Mouse (Mus musculus) embryonic facial prominence, embryonic 10.5 days (tissue): ENCODE data around the gene Unc119b. TPM values are rescaled to one million over a fixed set of nuclear protein-coding genes. Genes with fewer than 3 reads are reported as not detected.

Source experiments
- DNase-seq: peaks from one replicate; pipeline ENCODE4 v3.0.0-alpha.2; 2017; ENCODE audit warnings: low spot score
- H3K27ac ChIP-seq: fragments of 300-500 bp; sonication (generic); replicated peaks from 2 replicates; pipeline ENCODE4 v1.5.1; 2016; ENCODE audit warnings: mild to moderate bottlenecking
- H3K27me3 ChIP-seq: fragments of 300-500 bp; sonication (generic); replicated peaks from 2 replicates; pipeline ENCODE4 v1.6.1; 2016; ENCODE audit warnings: low read depth, mild to moderate bottlenecking; ENCODE audit not compliant: poor library complexity, severe bottlenecking
- H3K36me3 ChIP-seq: fragments of 300-500 bp; sonication (generic); replicated peaks from 2 replicates; pipeline ENCODE4 v1.6.1; 2016; ENCODE audit warnings: mild to moderate bottlenecking, moderate library complexity
- H3K4me1 ChIP-seq: fragments of 300-500 bp; sonication (generic); 2 replicates; pipeline ENCODE4 v1.6.1; 2016
- H3K4me3 ChIP-seq: fragments of 300-500 bp; sonication (generic); 2 replicates; pipeline ENCODE4 v1.5.1; 2016; ENCODE audit warnings: mild to moderate bottlenecking, moderate library complexity
- H3K9me3 ChIP-seq: fragments of 300-500 bp; sonication (generic); 2 replicates; pipeline ENCODE4 v1.6.1; 2016; ENCODE audit warnings: mild to moderate bottlenecking
- WGBS: fragments of 180-500 bp; shearing (Covaris S2); methylation state at CpG from one replicate; pipeline ENCODE4 v1.1.7; 2016; 5-methylcytosine and 5-hydroxymethylcytosine counted together
- polyA plus RNA-seq: library from polyadenylated mRNA; unstranded; fragments of >200 nt; fragmentation: Nextera tagmentation; extraction: Ambion mirVana; gene quantifications from 2 replicates; pipeline ENCODE4 v1.2.1, GENCODE M21; 2016

Gene Unc119b
- 63.5 and 68.7 TPM in 2 replicates for polyA plus RNA-seq

DNA sequence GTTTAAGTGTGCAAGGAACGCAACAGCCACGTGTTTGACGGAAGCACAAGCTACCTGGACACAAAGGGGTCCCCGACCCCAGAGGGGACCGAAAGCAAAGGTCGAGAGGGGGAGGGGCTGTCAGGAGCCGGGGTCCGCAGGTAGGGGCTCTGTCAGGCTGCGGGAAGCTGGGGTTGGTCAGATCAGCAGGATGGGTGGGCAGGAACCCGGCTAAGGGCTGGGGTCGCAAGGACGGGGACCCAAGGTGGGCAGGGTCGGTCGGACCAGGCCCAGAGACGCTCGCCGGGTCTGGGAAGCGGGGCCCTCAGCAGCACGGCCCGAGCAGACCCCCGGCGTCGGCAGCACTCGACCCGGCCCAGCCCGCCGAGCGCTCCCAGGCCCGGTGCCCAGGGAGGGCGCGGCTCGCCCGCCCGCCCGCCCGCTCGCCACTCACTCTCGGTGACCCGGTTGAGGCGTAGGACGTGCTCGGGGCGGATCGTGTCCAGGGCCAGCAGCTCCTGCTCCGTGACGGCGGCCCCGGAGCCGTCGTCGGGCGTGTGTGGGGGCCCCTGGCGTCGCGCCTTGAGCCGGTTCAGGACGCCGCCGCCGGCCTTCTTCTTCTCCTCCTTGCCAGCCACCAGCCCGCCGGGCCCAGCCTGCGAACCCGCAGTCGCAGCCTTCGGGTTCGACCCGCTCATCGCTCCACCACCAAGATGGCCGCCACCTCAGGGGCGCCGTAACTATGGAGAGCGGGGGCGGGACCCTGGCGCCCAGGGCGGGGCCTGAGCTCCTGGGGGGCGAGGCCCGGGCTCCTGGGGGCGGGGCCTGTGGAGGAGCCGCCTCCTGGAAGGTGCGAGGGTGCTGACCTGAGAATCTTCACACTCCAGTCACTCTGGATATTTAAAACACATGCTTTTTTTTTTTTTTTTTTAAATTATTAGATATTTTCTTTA is at the start of gene Unc119b:
Gene Unc119b, minus strand, starts transcription at position 742 of the 932 bp plus-strand sequence.
- Histone ChIP-seq H3K27ac (peak within 1 kb of the TSS; percentile 91), H3K4me3 (peak within 1 kb of the TSS; percentile 98), H3K27me3 (peaks cover 5% of the 10 kb centered on the region; the same call in 1 of the 2 replicates), H3K36me3 (peaks cover 33% of the 10 kb centered on the region), H3K4me1 (peaks cover 26% of the 10 kb centered on the region), H3K9me3 (no peaks in the 10 kb centered on the region)
- DNase-seq, result peak; percentile 94
- under 1% methylated on average over 81 of the region's 81 CpGs for whole genome bisulfite sequencing

DNA sequence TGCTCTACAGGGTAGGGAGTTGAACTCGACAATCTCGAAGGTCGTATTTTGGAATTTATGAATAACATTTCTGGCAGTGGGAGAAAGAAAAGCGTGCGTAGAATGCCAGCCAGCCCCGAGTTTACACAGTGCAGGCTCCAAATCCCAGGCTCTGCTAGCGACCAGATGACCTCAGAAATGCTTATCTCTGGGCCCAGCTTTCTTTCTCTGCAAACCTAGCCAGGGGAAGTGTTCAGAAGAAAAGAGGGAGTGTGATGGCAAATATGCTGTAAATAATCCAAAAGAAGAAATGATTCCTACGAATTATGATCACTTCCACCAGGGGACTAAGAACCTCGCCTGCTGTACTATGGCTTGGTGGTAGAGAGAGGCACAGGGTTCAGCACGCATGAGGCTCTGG is 48.7 kb upstream of the Unc119b start:
- WGBS, result 80% methylated on average over 10 of the region's 10 CpGs
- Histone ChIP-seq H3K27me3 (peaks cover 32% of the 10 kb centered on the region), H3K27ac (no peak overlapping the region), H3K4me1 (peaks cover 57% of the 10 kb centered on the region), H3K4me3 (no peak overlapping the region), H3K36me3 (no peaks in the 10 kb centered on the region), H3K9me3 (no peaks in the 10 kb centered on the region)
- no peak for DNase-seq

DNA sequence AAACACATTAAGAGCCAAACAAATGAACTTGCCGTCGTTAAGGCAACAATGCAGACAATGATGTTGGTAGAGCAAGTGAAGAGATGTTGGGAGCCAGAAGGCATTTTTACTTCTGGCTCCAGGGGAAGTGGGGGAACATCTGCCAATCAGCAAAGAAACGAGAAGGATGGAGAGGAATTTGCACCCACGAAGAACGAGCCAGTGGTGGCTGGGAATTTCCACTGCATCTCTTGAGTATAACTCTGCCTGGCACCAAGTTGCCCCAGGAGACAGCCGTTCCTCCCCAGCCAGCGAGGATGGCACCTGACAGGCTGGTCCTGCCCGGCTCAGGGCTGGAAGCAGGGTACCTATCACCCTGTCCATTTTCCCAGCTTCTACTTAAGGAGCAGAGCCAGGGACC is 48.1 kb upstream of the Unc119b start:
- Histone ChIP-seq H3K4me3 (no peak overlapping the region), H3K27me3 (peaks cover 27% of the 10 kb centered on the region), H3K27ac (0 out of 2 replicates have a peak overlapping the region, but pooled peaks have one; percentile 41), H3K9me3 (no peaks in the 10 kb centered on the region), H3K36me3 (no peaks in the 10 kb centered on the region), H3K4me1 (peaks cover 57% of the 10 kb centered on the region)
- 83% methylated on average over 8 of the region's 8 CpGs for WGBS
- DNase-seq, result no peak

- no peak overlapping the region for H3K4me3 ChIP-seq
- peaks cover 24% of the 10 kb centered on the region for H3K27me3 ChIP-seq
- peaks cover 42% of the 10 kb centered on the region for H3K4me1 ChIP-seq
- 79% methylated on average over 13 of the region's 13 CpGs for whole genome bisulfite sequencing
- no peak for DNase-seq
- H3K36me3 ChIP-seq, result no peaks in the 10 kb centered on the region
- H3K27ac ChIP-seq, result no peak overlapping the region
- H3K9me3 ChIP-seq, result no peaks in the 10 kb centered on the region
Observed at GRCm38 (mm10) chr5:115181248-115181940, 46.6 kb upstream of the Unc119b start.

DNA sequence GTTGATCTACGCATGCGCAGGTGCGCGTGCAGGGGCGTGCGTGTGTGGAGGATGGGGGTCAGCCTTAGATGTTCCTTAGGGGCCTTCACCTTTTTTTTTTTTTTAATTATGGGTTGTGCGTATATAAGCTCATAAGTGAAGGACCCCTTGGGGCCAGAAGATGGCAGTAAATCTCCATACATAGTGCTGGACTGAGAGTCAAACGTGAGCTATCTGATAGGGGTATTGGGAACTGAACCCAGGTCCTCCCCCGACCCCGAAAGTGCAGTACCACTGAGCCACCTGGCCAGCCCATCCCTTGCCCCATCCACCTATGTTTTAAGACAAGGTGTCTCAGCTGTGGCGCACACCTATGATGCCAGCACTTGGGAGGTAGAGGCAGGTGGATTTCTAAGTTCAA is 44.8 kb upstream of the Unc119b start:
- H3K36me3 ChIP-seq, result no peaks in the 10 kb centered on the region
- no peak overlapping the region for H3K27ac ChIP-seq
- WGBS, result 92% methylated on average over 11 of the region's 11 CpGs
- peaks cover 11% of the 10 kb centered on the region; the same call in 1 of the 2 replicates for H3K27me3 ChIP-seq
- DNase-seq, result no peak
- no peaks in the 10 kb centered on the region for H3K9me3 ChIP-seq
- peaks cover 24% of the 10 kb centered on the region for H3K4me1 ChIP-seq
- no peak overlapping the region for H3K4me3 ChIP-seq

GRCm38 (mm10) chr5:115177866-115178265 is 43.1 kb upstream of the Unc119b start:
- Histone ChIP-seq H3K27me3 (peaks cover 12% of the 10 kb centered on the region; the same call in 1 of the 2 replicates), H3K27ac (no peak overlapping the region), H3K4me3 (no peak overlapping the region), H3K36me3 (no peaks in the 10 kb centered on the region), H3K4me1 (peaks cover 7% of the 10 kb centered on the region), H3K9me3 (no peaks in the 10 kb centered on the region)
- WGBS, result 83% methylated on average over 6 of the region's 6 CpGs
- no peak for DNase-seq

GRCm38 (mm10) chr5:115174554-115174953 is 39.8 kb upstream of the Unc119b start:
- Histone ChIP-seq H3K4me1 (no peaks in the 10 kb centered on the region; the same call in 1 of the 2 replicates), H3K27ac (no peak overlapping the region), H3K36me3 (no peaks in the 10 kb centered on the region), H3K9me3 (no peaks in the 10 kb centered on the region), H3K4me3 (no peak overlapping the region), H3K27me3 (peaks cover 12% of the 10 kb centered on the region; the same call in 1 of the 2 replicates)
- no peak for DNase-seq
- WGBS, result 88% methylated on average over 1 of the region's 1 CpGs

DNA sequence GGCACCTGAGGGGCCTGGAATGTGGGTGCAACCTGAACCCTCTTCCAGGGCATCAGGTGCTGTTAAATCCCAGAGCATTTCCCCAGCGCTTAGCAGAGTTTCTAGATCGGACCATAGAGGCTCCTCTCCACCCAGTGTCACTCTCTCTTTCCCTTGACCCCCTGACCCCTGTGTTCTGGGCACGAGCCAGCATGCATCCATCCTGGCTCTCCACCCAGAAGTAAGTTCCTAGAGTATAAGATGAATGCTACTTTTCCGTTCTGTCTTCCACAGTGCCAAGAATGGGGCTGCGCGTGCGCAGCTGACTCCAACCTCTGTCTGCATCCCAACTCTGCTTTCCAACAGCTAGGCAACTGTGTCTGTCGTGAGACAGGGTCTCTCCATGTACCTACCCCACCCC is 35.4 kb upstream of the Unc119b start:
- whole genome bisulfite sequencing, result 75% methylated on average over 8 of the region's 8 CpGs
- no peak for DNase-seq

GRCm38 (mm10) chr5:115168641-115169415 is 34.1 kb upstream of the Unc119b start:
- Histone ChIP-seq H3K36me3 (no peaks in the 10 kb centered on the region), H3K9me3 (no peaks in the 10 kb centered on the region), H3K4me1 (peaks cover 22% of the 10 kb centered on the region), H3K27ac (peak overlapping the region; percentile 51), H3K4me3 (no peak overlapping the region), H3K27me3 (no peaks in the 10 kb centered on the region)
- WGBS, result 47% methylated on average over 27 of the region's 27 CpGs
- peak; percentile 33 for DNase-seq

More for the DNA sequence above, 35.4 kb upstream of the Unc119b start:
- Histone ChIP-seq H3K4me3 (no peak overlapping the region), H3K27ac (no peak overlapping the region), H3K27me3 (0 out of 2 replicates have a peak, but pooled peaks cover 3% of the 10 kb centered on the region), H3K9me3 (no peaks in the 10 kb centered on the region), H3K4me1 (peaks cover 22% of the 10 kb centered on the region), H3K36me3 (no peaks in the 10 kb centered on the region)

GRCm38 (mm10) chr5:115167396-115167795 is 32.6 kb upstream of the Unc119b start:
- peak overlapping the region; percentile 62; the same call in 1 of the 2 replicates for H3K27ac ChIP-seq
- H3K4me1 ChIP-seq, result peaks cover 31% of the 10 kb centered on the region
- no peaks in the 10 kb centered on the region for H3K36me3 ChIP-seq
- H3K27me3 ChIP-seq, result no peaks in the 10 kb centered on the region
- H3K4me3 ChIP-seq, result no peak overlapping the region
- DNase-seq, result no peak
- 62% methylated on average over 6 of the region's 6 CpGs for WGBS
- H3K9me3 ChIP-seq, result no peaks in the 10 kb centered on the region

DNA sequence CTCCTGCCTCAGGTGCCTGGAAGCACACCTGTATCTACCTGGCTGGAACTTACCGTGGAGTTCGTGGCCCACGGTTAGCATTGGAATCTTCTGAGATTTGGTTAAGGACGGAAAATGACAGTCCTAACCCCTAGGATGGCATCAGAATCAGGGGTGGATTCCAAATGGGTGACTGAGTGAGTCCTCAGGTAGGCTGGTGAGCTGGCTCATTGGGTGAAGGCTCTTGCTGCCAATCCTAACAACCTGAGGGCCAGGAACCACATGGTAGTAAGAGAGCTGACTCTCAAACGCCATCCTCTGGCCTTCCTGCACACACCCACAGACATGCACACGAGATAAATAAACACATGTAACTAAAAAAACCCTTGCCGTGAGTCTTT is 32.0 kb upstream of the Unc119b start:
- Histone ChIP-seq H3K4me1 (peaks cover 31% of the 10 kb centered on the region), H3K27me3 (no peaks in the 10 kb centered on the region), H3K4me3 (no peak overlapping the region), H3K9me3 (no peaks in the 10 kb centered on the region), H3K36me3 (no peaks in the 10 kb centered on the region), H3K27ac (0 out of 2 replicates have a peak overlapping the region, but pooled peaks have one; percentile 62)
- 85% methylated on average over 7 of the region's 7 CpGs for WGBS
- no peak for DNase-seq
